Mouse (Mus musculus): Measurements from ENCODE around the gene Mst1.

- TF ChIP-seq CTCF (IDR thresholded peaks at IDR 0.05; ENCODE audit: borderline replicate concordance, control insufficient read depth, extremely low read depth, insufficient read depth, low read length, poor library complexity) (no peak), POLR2A (IDR thresholded peaks at IDR 0.05; ENCODE audit: control insufficient read depth, extremely low read depth, insufficient read depth, low read length, poor library complexity) (no peak)
These were observed 41.1 kb downstream of the Mst1 start for GRCm38 (mm10) chr9:108121170-108121969.

All from thymus, adult 2 months (tissue).